Mouse (Mus musculus) naive thymus-derived CD4-positive, alpha-beta T cell, adult 2 months (primary cell): ENCODE measurements around the gene Stox2.

Experiments
- DNase-seq: peaks from one replicate; pipeline ENCODE4 v3.0.0-alpha.2; 2011; ENCODE audit warnings: low read depth

The Stox2 gene

GRCm38 (mm10) chr8:47242207-47243004 is 203.8 kb downstream of the Stox2 start:
- peak; percentile 3 for DNase-seq

DNA sequence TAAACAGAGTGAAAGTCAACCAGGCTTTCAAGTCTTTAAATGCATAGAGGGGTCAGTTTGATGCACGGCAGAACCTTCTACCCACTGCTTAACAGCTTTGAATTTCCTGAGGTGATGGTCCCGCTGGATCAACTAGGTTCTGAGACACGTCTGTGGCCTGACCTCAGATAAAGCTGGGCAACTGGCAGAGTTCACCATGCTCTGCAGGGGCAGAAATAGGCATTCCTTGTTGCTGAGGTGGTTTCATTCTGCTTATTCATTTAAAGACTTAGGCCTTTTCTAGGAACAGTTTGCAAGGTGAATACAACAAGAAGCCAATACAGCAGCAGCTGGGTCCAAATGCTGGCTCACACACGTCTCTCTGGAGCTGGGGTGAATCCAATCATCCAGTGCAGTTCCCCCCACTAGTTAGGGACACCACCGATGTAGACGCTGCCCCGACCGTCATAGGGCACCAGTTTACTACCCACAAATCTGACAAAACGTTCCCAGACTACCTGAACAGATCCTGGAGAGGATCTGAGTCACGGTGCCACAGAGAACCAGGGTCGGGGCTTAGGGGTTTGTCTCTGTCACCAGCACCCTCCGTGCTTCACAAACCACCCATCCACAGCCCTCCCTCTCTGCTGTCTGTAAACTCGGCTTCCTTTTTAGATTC is 204.6 kb downstream of the Stox2 start:
- DNase-seq = no peak

- no peak for DNase-seq
Observed at GRCm38 (mm10) chr8:47240871-47241270, 205.3 kb downstream of the Stox2 start.

- DNase-seq = no peak
Observed at GRCm38 (mm10) chr8:47240266-47240665, 205.9 kb downstream of the Stox2 start.

DNA sequence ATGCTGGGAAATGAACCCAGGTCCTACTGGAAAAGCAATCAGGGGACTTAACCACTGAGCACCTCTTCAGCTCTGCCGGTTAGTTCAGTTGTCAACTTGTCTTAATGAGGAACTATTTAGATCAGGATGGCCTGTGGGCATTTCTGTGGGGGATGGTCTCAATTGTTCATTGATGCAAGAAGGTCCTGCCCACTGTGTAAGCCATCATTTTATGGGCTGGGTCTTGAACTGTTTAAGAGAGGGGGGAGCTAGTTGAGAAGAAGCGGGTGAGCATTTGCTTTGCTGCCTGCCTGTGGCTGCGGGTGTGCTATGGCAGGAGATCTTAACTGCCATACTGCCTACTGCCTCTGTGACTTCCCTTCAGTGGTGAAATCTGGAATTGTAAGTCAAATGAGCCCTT is 214.1 kb downstream of the Stox2 start:
- DNase-seq = no peak

GRCm38 (mm10) chr8:47230057-47230456 is 216.1 kb downstream of the Stox2 start:
- DNase-seq = no peak

DNA sequence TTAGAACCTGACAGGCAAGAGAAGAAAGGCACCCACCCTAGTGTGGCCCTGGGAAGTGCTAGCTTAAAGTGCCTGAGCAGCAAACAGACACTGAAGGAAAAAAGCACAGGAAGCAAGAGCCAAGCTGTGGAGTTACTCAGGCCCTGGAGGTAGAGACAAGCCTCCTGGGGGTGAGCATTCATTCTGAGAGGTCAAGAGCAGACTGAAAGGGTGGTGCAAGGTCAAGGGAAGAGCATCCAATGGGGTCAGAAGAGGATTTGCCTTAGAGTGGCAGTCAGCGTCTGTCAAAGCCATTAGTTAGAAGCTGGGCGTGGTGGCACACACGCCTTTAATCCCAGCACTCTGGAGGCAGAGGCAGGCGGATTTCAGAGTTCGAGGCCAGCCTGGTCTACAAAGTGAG is 224.3 kb downstream of the Stox2 start:
- no peak for DNase-seq

DNA sequence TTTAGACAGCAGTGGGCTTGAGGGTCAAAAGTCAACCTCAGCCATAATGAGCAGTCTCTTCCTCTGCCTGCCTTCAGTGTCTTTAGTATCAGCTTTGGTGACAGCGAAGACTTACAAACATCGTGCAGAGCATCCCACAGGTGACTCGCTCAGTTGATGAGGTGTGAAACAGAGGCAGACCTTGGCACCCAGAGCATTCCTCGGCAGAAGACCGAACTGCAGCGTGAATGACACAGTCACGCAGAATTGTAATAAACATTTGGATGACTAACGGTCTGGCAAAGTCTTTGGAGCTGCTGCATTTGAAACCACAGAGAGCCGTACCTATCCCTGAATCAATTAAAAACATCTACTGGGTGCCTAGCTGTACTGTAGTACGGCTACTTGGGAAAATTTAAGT is 225.0 kb downstream of the Stox2 start:
- no peak for DNase-seq

DNA sequence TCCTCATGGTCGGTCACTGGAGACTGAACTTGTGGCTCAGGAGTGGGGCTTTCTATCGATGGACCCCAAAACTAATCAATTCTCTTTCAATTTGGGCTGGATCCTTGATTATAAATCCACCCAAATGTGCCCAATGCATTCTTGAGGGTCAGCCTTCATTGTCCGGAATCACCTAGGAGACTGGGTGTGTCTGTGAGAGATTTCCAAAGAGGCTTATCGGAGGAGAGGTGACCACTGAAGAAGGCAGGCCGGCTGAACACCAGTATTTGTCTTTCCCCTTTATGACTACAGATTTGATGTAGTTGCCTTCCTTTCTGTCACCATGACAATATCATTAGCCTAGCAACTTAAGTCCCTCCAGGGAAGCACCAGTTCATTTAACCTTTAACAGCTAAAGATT is 225.8 kb downstream of the Stox2 start:
- DNase-seq = no peak

DNA sequence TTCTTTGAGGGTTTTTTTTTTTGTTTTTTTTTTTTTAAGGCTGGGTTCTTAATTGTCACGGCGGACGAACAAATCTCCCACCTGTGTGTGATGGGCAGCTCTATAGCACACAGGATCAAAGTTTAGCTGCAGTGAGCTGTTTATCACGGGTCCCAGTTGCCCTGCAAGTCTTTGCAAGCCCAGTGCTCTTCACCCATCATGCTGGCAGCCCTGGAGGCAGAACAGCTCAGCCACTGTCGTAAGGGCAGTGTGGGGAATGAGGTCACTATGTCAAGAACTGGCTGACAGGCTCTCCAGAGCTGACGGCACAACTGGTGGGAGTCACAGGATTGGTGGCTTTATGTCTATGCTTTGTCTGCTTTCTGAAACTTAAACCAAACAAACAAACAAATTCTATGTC is 227.6 kb downstream of the Stox2 start:
- DNase-seq = no peak

DNA sequence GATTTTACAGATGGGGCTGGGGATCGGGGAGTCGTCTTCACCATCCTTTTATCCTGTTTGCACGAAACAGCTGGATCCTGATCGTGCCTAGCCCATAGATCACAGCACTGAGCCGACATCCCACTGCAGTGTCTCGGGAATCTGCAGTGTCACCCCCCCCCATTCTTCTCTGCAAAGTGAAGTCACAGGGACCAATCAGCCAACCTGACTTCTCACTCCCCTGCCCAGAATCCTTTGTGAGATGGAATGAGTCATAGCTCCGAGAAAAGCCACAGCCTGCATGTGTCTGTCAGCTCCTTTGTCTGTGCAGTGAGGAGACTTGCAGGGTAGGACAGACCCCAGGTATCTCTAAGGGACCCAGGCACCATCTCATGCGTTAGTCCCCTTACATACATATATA is 228.1 kb downstream of the Stox2 start:
- no peak for DNase-seq

GRCm38 (mm10) chr8:47212124-47212523 is 234.0 kb downstream of the Stox2 start:
- no peak for DNase-seq

- no peak for DNase-seq
Observed at GRCm38 (mm10) chr8:47211226-47211625, 234.9 kb downstream of the Stox2 start.

DNA sequence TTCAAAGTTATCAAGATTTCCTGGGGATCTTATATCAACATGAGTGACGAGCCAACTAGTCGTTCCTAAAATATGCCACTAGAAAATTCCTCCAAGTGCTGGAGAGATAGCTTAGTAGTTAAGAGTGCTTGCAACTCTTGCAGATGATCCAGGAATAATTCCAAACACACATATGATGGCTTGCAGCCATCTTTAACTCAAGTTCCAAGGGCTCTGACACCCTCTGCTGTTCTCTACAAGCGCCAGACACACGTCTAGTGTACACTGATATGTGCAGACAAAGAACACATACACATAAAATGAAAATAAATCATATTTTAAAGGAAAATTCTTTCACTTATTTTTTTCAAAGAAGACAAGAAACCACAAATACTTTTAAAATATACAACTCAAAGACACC is 237.9 kb downstream of the Stox2 start:
- DNase-seq = no peak

DNA sequence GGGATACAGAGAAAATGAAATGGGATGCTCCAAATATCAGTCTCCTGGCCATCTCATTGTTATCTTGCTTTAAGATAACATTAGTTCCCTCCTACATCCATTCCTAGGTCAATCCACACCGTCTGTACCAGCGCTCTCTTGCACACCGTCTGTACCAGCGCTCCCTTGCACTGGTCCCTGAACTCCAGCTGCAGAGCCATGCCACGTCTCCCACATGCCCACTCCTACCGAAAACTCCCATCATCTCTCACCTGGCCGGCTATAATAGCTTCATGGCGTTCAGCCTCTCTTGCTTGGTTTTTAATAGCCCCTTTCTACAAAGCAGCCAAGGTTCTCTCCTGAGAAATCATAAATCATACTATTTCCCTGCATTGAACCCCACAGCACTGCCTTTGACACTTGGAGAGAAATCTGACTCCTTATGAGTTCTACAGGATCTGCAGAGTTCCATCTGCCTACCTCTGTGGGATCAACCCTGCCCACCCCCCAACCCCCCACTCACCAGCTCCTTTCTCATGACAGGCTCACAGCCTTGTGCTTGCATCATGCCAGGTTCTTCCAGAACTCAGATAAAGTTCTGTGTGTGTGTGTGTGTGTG is 239.4 kb downstream of the Stox2 start:
- no peak for DNase-seq

DNA sequence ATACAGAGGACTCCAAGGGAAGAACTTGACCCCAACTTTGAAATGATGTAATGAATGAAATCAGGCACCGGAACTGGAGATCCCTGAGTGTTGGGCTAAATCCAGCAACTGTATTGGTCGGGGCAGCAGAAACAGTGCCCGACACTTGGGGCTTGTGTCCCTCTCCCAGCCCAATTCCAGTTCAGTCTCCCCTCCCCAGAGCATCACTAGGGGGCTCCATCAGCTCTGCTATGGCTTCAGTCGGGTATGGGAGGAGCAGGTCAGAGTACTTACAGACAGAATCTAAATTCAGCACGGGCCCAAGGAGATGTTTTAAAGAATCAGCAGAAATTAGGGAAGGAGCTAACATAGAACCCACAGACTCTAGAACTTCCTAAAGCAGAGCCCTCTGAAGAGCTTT is 240.7 kb downstream of the Stox2 start:
- DNase-seq = no peak

DNA sequence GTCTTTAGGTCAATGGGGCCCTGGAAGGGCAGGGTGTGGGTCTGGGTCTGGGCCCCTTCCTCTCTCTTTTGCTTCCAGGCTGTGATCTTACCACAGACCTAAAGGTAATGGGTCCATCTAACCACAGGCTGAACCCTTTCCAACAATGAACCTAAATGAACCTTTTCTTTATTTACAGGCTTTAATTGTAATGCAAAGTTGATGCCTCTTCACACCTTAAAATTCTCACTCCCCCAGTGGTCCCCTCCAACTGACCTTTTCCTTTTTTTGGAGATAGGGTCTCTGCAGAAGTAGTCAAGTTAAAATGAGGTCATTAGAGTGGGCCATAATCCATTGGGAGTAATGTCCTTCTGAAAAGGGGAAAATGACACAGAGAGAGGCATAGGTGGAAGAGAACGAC is 249.8 kb downstream of the Stox2 start:
- DNase-seq = no peak

- DNase-seq = no peak
Observed at GRCm38 (mm10) chr8:47193321-47193996, 252.7 kb downstream of the Stox2 start.

DNA sequence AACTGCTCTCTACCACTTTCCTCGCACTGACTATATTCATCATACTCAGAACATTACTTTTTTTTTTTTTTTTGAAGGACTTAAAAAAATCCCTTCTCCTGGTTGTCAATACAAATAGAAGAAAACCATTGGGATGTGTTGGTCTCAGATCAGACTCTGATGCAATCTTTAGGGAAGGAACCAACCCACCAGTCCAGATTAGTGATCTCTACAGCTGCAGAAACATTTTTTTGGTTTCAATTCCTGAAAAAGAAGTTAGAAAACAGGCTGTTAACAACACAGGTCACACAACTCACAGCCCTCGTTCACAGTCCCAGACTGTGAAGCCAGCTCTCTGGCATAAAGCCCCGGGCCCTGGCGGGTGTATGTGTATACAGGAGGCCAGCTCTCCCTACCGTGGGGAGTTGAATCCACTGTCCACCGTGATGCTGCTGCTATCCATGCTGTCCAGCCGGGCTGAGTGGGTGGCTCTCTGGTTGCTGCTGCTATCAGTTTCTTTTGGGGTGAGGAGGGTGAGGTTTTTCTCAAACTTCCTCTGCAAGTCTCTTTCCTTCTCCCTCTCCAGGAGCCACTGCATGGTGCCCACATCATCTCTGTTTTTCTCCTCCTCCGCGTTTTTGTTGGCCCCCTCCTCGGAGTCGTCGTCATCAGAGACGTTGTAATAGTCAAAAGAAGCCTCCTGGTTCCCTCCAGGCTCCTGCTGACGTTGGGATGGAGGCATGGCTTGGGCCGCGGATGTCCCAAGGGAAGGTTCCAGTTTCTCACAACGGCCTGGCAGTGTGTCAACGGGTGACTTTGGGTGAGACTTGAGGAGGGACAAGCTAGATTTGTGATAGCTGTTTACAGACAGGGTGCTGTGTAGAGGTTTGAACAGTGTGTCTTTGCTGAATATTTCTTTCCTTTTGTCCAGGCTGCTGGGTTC is 254.5 kb downstream of the Stox2 start:
- DNase-seq = no peak

- no peak for DNase-seq
Observed at GRCm38 (mm10) chr8:47185396-47185795, 260.8 kb downstream of the Stox2 start.

DNA sequence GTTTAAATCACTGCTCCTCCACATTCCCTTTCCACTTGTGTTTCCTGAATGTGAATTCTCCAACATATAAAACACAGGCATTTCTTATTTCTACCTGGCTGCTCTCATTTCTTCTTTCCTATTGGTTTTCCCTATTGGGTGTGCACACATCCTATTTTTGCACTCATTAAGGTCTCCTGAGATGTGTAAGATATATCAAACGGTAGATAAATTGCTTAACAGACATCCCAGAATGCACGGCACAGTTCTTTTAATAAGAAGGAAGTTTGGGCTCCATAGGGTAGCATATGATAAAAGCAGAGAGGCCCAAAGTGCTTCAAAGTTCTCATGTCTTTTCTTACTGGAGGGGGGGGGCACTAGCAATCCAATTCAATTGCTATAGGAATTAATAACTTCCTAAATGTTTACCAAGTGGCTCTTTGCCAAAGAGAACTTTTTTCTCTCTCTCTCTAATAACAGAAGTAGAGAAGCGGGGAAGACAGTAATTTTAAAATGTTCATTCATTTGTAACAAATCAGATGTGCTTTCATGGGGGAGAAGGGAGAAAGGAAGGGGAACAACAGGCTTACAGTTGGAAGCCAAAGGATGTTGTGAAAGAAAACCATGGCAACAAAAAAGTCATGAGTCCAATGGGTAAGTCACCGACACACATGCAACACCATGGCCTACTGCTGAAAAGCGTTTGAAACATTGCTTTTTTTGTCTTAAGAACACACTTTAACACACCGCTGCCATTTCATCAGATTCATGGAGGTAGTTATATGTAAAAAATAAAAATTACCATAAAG is 263.2 kb downstream of the Stox2 start:
- no peak for DNase-seq
